Mouse (Mus musculus) bone marrow, adult 2 months (tissue): ENCODE measurements around the gene Taar8a. TPM values are rescaled to one million over a fixed set of nuclear protein-coding genes. Genes with fewer than 3 reads are reported as not detected.
"Not testable (repeated sequence)": the region's sequence is repeated elsewhere in the genome, so short reads cannot be mapped to it uniquely, and the experiment has no call there.

ENCODE experiments used
- H3K27ac ChIP-seq: fragments of 200-500 bp; 2 replicates; pipeline ENCODE4 v1.5.1; 2012; ENCODE audit warnings: low read depth, mild to moderate bottlenecking, control low read depth, inconsistent platforms, low read length; ENCODE audit not compliant: control insufficient read depth, poor library complexity, insufficient read depth
- H3K4me1 ChIP-seq: fragments of 200-500 bp; 2 replicates; pipeline ENCODE4 v1.6.1; 2011; ENCODE audit warnings: low read length; ENCODE audit not compliant: control insufficient read depth, insufficient read depth
- H3K4me3 ChIP-seq: fragments of 200-500 bp; replicated peaks from 2 replicates; pipeline ENCODE3; 2011; ENCODE audit warnings: mild to moderate bottlenecking, low read depth, low read length, control low read depth; ENCODE audit not compliant: control insufficient read depth
- CTCF ChIP-seq: fragments of 200-500 bp; IDR thresholded peaks from 2 replicates; pipeline ENCODE4 v1.5.1; 2011; ENCODE audit warnings: low read length, control low read depth; ENCODE audit not compliant: control insufficient read depth, insufficient read depth
- POLR2A ChIP-seq: fragments of 200-500 bp; IDR thresholded peaks from 2 replicates; pipeline ENCODE4 v1.6.1; 2011; ENCODE audit warnings: low read depth, mild to moderate bottlenecking, control low read depth, low read length, borderline replicate concordance; ENCODE audit not compliant: control insufficient read depth
- WGBS: fragments of 180-500 bp; shearing (Covaris S2); methylation state at CpG from one replicate; pipeline ENCODE4 v1.1.7; 2018; 5-methylcytosine and 5-hydroxymethylcytosine counted together
- polyA plus RNA-seq: library from polyadenylated mRNA; stranded (reverse); fragments of >200 nt; gene quantifications from 2 replicates; pipeline ENCODE4 v1.2.4, GENCODE M21; 2011; ENCODE audit warnings: low replicate concordance; ENCODE audit not compliant: missing spikeins, insufficient read depth, insufficient read length

The Taar8a gene
- polyA plus RNA-seq, 1 experiment: not detected

DNA sequence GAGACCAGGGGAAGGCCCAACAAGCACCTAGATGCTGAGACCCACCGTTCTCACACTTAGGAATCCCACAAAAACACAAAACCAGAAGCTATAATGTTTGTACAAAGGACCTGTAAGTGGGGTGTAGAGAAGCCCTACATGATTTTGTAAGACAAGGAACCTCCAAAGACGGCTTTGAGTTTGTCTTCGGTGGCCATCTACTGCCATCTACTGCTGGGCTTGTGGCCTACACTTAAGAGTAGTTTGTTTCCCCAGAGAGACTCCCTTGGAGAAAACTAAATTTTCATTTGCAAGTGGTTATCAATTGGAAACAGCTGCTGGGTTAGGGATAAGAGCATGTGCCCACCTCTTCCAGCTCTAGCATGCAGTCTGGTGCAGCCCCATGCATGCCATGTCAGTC is 3.9 kb downstream of the Taar8a start:
- whole genome bisulfite sequencing: 37% methylated on average over 3 of the region's 3 CpGs
- TF ChIP-seq CTCF (no peak), POLR2A (no peak)
- Histone ChIP-seq H3K4me1 (no peaks in the 10 kb centered on the region), H3K4me3 (no peak overlapping the region), H3K27ac (no peak overlapping the region)

DNA sequence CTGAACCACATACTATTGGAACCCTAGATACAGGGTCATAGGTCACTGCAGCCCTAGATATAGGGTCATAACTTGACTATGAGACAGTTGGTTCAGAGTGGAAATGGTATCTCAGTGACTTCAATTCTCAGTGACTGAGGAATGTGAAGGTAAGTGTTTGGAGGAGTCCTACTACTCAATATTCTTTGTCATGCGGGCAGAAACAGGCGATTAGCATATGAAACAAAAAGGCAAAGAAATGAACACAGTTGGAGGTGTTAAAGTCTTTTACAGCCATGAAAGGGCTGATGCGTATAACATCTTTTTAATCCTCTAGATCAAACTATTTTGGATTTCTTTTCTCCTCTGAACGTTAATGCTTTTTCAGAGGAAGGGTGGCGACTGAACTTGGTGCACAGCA is 9.6 kb downstream of the Taar8a start:
- TF ChIP-seq CTCF: no peak
- TF ChIP-seq POLR2A: no peak
- no peak overlapping the region for H3K27ac ChIP-seq
- H3K4me1 ChIP-seq: no peaks in the 10 kb centered on the region
- H3K4me3 ChIP-seq: no peak overlapping the region
- WGBS: 84% methylated on average over 5 of the region's 5 CpGs

GRCm38 (mm10) chr10:24086555-24086954 is 10.3 kb downstream of the Taar8a start:
- no peak overlapping the region for H3K27ac ChIP-seq
- WGBS: 34% methylated on average over 5 of the region's 5 CpGs
- TF ChIP-seq POLR2A (no peak), CTCF (no peak)
- no peak overlapping the region for H3K4me3 ChIP-seq
- H3K4me1 ChIP-seq: no peaks in the 10 kb centered on the region

- Histone ChIP-seq H3K27ac (no peak overlapping the region), H3K4me3 (no peak overlapping the region), H3K4me1 (no peaks in the 10 kb centered on the region)
- TF ChIP-seq POLR2A (no peak), CTCF (no peak)
- WGBS: 71% methylated on average over 2 of the region's 2 CpGs
These were observed 10.9 kb downstream of the Taar8a start for GRCm38 (mm10) chr10:24087168-24087567.

DNA sequence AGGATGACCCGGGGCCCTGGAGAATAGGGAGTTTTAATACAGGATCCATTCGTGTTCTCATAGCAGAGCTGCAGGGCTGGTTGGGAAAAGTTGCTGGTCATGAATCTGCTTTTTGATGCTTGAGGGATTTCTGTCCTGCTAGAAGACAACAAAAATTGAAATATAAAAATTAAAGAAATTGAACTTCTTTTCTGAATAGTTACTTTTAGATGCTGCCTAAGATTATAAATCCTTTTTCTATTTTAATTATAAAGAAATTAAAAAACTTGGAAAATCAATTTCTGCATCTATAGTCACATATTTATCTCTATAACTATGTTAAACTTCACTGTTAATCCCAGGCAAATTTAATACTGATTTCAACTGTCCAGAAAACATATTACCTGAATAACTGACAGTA is 15.9 kb downstream of the Taar8a start, which contains the start of gene Taar8b:
Gene Taar8b (minus strand): TSS at position 101 of the 400 bp plus-strand sequence.
- TF ChIP-seq POLR2A (no peak), CTCF (no peak)
- no peaks in the 10 kb centered on the region for H3K4me1 ChIP-seq
- WGBS: 57% methylated on average over 2 of the region's 2 CpGs
- H3K27ac ChIP-seq: no peak within 1 kb of the TSS
- H3K4me3 ChIP-seq: no peak within 1 kb of the TSS

DNA sequence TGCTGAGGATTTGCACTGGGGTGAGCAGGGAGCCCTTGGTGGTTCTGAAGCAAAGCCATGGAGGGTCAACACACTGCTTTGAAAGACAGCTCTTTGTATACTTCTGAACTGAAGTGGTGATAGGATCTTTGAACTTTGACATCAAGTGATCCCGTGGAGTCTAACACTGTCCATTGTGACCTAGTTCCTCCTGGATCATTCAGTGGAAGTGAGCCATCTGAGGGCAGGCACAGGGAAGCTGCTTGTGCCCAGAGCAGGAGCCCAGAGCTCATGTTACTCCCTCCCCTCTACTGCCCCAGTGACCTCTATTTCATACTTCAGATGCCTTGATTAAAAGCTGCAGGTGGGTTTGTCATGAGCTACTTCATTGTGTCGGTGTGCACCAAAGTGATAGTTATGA is 20.7 kb downstream of the Taar8a start:
- 66% methylated on average over 2 of the region's 2 CpGs for WGBS
- H3K4me1 ChIP-seq, H3K4me3 ChIP-seq, H3K27ac ChIP-seq: not testable (repeated sequence)

DNA sequence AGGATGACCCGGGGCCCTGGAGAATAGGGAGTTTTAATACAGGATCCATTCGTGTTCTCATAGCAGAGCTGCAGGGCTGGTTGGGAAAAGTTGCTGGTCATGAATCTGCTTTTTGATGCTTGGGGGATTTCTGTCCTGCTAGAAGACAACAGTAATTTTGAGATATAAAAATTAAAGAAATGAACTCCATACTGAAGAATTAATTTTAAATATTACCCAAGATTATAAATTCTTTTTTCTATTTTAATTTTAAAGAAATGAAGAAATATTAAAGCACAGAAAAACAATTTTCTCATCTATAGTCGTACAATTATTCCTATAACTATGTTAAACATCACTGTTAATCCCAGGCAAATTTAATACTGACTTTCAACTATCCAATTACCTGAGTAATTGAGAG is 25.5 kb downstream of the Taar8a start, which contains the start of gene Taar8c:
Gene Taar8c (minus strand): TSS at position 101 of the 400 bp plus-strand sequence.
- not testable (repeated sequence) for H3K27ac ChIP-seq, H3K4me1 ChIP-seq, H3K4me3 ChIP-seq
- WGBS: 74% methylated on average over 1 of the region's 3 CpGs

- H3K27ac ChIP-seq, H3K4me1 ChIP-seq, H3K4me3 ChIP-seq: not testable (repeated sequence)
- WGBS: 39% methylated on average over 1 of the region's 1 CpGs
These were observed 27.0 kb downstream of the Taar8a start for GRCm38 (mm10) chr10:24103299-24103698.

GRCm38 (mm10) chr10:24107747-24108146 is 31.4 kb downstream of the Taar8a start:
- Histone ChIP-seq H3K27ac (no peak overlapping the region), H3K4me1 (no peaks in the 10 kb centered on the region), H3K4me3 (no peak overlapping the region)
- 19% methylated on average over 5 of the region's 5 CpGs for WGBS
- TF ChIP-seq CTCF: no peak
- no peak for TF ChIP-seq POLR2A

DNA sequence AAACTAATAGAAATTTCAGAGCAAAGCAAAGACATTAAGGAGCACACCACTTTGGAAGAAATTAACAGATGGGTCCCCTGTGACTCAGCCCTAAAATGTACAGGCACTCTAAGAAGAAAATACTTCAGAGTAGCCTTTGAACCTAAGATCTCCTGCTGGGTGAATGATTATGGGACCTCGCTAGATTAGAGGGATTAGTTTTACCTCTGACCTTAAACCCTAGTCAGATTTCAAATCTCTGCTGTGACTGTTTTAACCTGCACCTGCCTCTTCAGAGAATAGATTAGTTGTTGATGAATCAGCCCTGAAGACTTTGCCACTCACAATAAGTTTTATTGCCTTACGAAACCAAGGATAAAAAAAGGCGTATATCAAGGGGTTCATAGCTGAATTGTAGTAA is 31.9 kb downstream of the Taar8a start:
- Histone ChIP-seq H3K4me1 (no peaks in the 10 kb centered on the region), H3K27ac (no peak overlapping the region), H3K4me3 (no peak overlapping the region)
- no peak for TF ChIP-seq CTCF
- TF ChIP-seq POLR2A: no peak
- WGBS: 79% methylated on average over 3 of the region's 3 CpGs

- not testable (repeated sequence) for H3K4me1 ChIP-seq, H3K4me3 ChIP-seq, H3K27ac ChIP-seq
- WGBS: 85% methylated on average over 8 of the region's 8 CpGs
These were observed 33.1 kb downstream of the Taar8a start, which contains the start of gene Taar9 for GRCm38 (mm10) chr10:24109434-24109833. Gene Taar9 (minus strand): TSS chr10:24109534.
